Mouse (Mus musculus): ENCODE data around the gene Il12rb1.

Gene Il12rb1

DNA sequence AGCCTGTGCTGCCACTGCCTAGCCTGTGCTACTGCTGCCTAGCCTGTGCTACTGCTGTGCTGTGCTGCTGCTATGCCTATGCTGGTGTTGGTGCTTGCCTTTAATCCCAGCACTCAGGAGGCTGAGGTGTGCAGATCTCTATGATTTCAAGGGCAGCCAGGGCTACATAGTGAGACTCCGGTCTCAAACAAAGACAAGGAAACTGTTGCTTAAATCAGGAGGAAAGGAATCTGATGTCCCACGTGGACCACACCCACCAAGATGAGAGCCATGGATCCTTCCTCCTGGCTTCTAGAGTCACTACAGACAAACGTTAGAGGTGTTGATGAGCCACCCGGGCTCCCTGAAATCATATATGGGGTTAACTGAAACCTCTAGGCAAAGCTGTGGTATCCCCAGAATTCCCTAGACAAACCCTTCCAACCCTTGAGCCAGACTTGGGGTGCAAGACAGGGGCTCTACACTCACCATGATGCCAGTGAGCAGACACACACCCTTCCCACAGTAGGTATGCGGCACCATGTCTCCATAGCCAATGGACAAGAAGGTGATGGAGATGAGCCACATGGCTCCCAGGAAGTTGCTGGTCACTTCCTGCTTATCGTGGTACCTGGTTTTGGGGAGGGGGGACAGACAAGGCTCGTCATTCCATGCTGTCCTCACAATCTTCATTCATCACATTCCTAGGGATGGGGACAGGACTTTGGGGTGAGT is 42.0 kb downstream of the Il12rb1 start:
- no peak for ATAC-seq (ENCODE audit: low TSS enrichment)

GRCm38 (mm10) chr8:70850947-70851346 is 42.7 kb downstream of the Il12rb1 start:
- ATAC-seq (ENCODE audit: low TSS enrichment): no peak

DNA sequence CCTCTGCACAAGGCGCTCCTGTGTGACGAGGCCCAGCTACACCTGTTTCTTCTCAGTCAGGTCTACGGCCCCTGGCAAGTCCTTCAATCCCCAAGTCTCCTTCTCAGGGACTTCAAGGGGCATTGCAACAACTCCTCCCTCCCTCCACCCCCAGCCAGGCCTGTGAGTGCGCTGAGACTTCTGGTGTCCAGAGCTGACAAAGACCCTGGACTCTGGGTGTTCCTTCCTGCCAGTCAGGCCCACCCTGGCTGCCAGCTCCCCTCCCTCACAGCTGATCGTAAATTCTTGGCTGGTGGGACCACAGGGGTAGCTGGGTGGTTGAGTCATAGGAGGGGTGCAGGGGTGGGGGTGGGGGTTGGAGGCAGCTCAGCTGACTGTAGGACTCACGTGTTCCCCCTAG is 43.6 kb downstream of the Il12rb1 start:
- ATAC-seq (ENCODE audit: low TSS enrichment): no peak

GRCm38 (mm10) chr8:70852595-70853231 is 44.5 kb downstream of the Il12rb1 start:
- no peak for ATAC-seq (ENCODE audit: low TSS enrichment)

GRCm38 (mm10) chr8:70853863-70854262 is 45.6 kb downstream of the Il12rb1 start:
- no peak for ATAC-seq (ENCODE audit: low TSS enrichment)

- ATAC-seq (ENCODE audit: low TSS enrichment): no peak
Measured at GRCm38 (mm10) chr8:70856028-70856427, 47.8 kb downstream of the Il12rb1 start.

DNA sequence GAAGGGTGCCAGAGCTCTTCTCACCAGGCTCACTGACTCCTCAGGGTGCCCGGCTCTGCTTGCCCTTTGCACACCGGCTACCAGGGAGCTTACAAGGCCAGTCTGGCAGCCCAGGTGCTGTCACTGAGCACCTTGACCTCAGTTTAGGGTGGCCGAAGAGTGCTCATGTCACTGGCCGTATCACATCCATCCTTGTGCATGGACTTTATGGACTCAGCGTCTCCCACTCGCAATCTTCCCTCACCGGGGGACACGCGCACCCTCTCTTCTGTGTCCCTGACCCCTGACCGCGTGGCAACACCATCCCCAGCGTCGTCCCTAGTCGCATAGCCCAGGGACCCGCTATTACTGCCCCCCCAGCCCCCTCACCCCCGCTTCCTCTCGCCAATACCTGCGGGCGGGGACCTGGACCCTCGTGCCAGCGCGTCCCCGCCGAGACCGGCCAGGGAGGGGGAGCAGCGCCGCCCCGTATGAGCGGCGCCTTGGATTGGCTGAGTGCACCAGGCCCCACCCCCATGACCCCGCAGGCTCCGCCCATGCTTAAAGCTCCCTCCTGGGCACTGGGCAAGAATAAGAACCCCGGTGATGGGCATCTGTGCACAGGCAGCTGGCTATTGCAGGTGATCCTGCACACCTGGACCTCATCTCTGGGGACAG is 48.4 kb downstream of the Il12rb1 start:
- peak; percentile 94 for ATAC-seq (ENCODE audit: low TSS enrichment)

DNA sequence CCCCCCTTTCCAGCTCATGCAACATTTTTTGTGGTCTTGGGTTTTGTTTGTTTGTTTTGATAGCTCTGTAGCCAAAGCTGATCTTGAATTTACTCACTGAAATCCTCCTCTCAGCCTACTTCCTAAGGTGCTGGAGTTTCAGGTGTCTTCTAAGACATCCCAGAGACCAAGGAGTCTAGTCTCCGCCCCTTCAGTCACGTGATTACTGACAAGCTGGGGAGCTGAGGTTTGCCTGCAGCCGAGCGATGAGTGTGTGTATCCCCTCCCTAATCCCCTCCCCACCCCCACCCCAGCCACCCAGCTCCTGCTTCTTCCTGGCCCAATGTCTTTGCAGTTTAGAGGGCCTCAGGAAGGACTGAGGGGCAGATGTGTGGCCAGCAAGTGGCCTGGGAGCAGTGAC is 49.3 kb downstream of the Il12rb1 start:
- no peak for ATAC-seq (ENCODE audit: low TSS enrichment)

- ATAC-seq (ENCODE audit: low TSS enrichment): no peak
Measured at GRCm38 (mm10) chr8:70862824-70863641, 54.8 kb downstream of the Il12rb1 start, which contains the start of gene Kcnn1. Gene Kcnn1 (minus strand): TSS chr8:70863258.

GRCm38 (mm10) chr8:70863956-70864711 is 55.9 kb downstream of the Il12rb1 start:
- ATAC-seq (ENCODE audit: low TSS enrichment): no peak

GRCm38 (mm10) chr8:70864712-70865221 is 56.5 kb downstream of the Il12rb1 start:
- ATAC-seq (ENCODE audit: low TSS enrichment): 0 out of 2 replicates have a peak, but pooled peaks have one; percentile 1

GRCm38 (mm10) chr8:70865350-70866000 is 57.2 kb downstream of the Il12rb1 start:
- ATAC-seq (ENCODE audit: low TSS enrichment): peak; percentile 69

GRCm38 (mm10) chr8:70866001-70866520 is 57.8 kb downstream of the Il12rb1 start:
- ATAC-seq (ENCODE audit: low TSS enrichment): peak; percentile 4; the same call in 1 of the 2 replicates

GRCm38 (mm10) chr8:70866566-70866965 is 58.3 kb downstream of the Il12rb1 start:
- no peak for ATAC-seq (ENCODE audit: low TSS enrichment)

DNA sequence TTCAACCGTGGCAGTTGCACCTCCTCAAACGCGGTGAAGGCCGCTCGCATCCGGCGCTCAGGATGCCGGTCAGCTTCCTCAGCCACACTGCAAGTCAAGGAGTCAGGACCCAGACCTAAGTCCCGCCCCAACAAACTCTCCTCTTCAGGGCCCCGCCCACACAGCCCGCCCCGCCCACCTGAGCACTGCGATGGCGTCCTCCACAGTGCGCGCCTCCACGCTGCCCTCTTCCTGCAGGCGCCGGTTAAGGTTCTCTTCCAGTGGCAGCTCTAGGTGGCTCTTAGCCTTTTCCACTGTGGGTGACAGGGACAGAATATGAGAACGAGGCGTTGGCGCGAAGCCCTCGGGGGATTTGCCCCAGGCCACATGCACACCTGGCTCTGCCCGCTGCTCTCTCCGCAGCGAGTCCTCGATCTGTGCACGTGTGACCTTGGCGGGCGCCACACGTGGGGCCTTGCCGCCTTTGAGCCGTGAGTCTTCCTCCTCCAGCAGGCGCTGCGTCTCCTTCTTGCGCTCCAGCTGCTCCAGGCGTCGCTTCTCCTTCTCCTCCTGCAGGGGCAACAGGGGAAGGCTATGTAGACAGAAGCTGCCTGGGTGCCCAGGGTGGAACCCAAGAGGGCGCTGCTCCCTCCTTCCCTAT is 60.4 kb downstream of the Il12rb1 start:
- ATAC-seq (ENCODE audit: low TSS enrichment): no peak

GRCm38 (mm10) chr8:70869199-70869571 is 60.9 kb downstream of the Il12rb1 start:
- ATAC-seq (ENCODE audit: low TSS enrichment): no peak

DNA sequence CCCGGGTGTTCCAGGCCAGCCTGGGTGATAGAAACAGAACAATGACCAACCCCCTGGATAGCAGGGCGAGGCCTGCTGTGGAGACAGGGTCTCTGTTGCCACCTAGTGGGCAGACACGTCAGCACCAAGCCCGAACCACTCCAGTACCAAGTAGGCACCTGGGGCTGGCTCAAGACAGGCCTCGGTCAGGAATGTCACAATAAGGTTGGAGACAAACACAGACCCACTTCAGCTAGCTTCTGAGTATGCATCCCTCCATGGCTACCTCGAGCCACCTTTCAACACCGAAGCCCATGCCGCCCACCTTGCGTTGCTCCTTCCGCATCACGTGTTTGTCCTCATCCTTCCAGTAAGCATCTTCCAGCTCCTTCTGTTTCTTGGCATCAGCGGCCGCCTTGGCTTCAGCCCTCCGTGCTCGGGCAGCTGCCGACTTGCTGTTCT is 61.4 kb downstream of the Il12rb1 start:
- peak; percentile 31 for ATAC-seq (ENCODE audit: low TSS enrichment)
